Mouse (Mus musculus) layer of hippocampus, postnatal 14 days (tissue): ENCODE data around the gene Fbxw7. TPM values are rescaled to one million over a fixed set of nuclear protein-coding genes. Genes with fewer than 3 reads are reported as not detected.

Experiments used
- DNase-seq, 2 experiments: peaks; one replicate each; pipeline ENCODE4 v3.0.0; 2021 to 2022; ENCODE audit warnings: low spot score in 2 of 2, mixed read lengths in 1 of 2
- long read RNA-seq, 2 experiments: library from polyadenylated mRNA; stranded (forward); transcript quantifications; one replicate each; pipeline ENCODE4 v2.0.0; 2021
- total RNA-seq, 2 experiments: library from RNA; stranded (reverse); gene quantifications; 2 replicates each; pipeline ENCODE4 v1.2.3; 2021

The Fbxw7 gene
- total RNA-seq = 100 to 1,000 TPM; 119 to 135 TPM
- long read RNA-seq, experiment 1, full-length matches to known transcripts = 36 of 58 reads
- long read RNA-seq, experiment 1, partial matches to known transcripts = 15 of 58 reads
- long read RNA-seq, experiment 1, other reads (novel, unspliced or antisense) = 7 of 58 reads
- long read RNA-seq, experiment 2, full-length matches to known transcripts = 35 of 59 reads
- long read RNA-seq, experiment 2, partial matches to known transcripts = 5 of 59 reads
- long read RNA-seq, experiment 2, other reads (novel, unspliced or antisense) = 19 of 59 reads

DNA sequence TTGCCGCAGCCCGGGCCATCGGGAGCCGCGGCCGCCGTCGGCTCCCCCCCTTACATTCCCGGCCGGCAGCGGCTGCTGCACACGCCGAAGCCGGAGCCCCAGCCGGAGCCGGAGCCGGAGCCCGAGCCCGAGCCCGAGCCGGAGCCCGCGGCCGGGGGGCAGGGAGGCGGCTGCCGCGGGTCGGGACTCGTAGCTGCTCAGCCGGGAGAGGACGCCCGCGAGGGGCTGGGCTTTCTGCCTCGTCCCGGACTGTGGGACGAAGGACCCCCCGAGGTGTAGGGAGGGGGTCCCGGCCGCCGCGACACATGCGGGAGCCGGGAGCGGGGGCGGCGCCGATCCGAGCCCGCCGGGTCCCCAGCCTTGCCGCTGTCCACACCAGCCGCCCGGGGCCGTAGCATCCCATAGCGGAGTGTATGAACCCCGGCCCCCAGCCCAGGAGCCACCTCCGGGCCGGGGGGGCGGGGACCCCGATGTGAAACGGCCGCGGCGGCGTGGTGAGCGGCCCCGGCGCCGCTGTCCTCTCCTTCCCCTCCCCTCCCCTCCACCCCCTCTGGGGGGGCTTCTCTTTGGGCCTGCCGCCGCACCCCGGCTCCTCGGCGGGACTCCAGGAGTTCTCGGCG, at the start of gene Fbxw7:
Gene Fbxw7 (plus strand): TSS at position 507 of the 620 bp plus-strand sequence.
- no peak for DNase-seq

- no peak for DNase-seq
Measured at GRCm38 (mm10) chr3:84768940-84769339, 46.1 kb upstream of the Fbxw7 start.

- no peak for DNase-seq
Measured at GRCm38 (mm10) chr3:84769411-84769810, 45.7 kb upstream of the Fbxw7 start.

GRCm38 (mm10) chr3:84770518-84770917, 44.5 kb upstream of the Fbxw7 start:
- no peak for DNase-seq

- DNase-seq = no peak
Measured at GRCm38 (mm10) chr3:84771980-84772379, 43.1 kb upstream of the Fbxw7 start.

- DNase-seq = no peak
Measured at GRCm38 (mm10) chr3:84774246-84775066, 40.6 kb upstream of the Fbxw7 start.

- DNase-seq = no peak
Measured at GRCm38 (mm10) chr3:84775067-84775423, 40.0 kb upstream of the Fbxw7 start.

GRCm38 (mm10) chr3:84775577-84775976, 39.5 kb upstream of the Fbxw7 start:
- no peak for DNase-seq

GRCm38 (mm10) chr3:84776084-84776483, 39.0 kb upstream of the Fbxw7 start:
- no peak for DNase-seq

DNA sequence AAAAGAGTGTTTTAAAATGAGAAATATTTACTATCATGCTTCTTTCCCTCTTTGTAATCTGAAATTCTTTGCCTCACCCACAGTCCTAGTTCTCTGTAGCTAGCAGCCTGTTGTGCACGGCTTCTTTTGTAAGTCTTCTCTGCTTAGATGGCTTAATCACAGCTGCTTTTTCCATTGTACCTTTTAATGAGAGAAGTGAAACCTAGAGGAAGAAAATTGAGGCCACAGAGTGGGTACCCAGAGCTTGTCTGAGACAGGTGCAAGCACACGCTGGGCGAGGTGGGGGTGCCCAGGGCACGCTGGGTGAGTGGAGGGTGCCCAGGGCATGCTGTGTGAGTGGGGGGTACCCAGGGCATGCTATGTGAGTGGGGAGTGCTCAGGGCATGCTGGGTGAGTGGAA, 27.2 kb upstream of the Fbxw7 start:
- no peak for DNase-seq

DNA sequence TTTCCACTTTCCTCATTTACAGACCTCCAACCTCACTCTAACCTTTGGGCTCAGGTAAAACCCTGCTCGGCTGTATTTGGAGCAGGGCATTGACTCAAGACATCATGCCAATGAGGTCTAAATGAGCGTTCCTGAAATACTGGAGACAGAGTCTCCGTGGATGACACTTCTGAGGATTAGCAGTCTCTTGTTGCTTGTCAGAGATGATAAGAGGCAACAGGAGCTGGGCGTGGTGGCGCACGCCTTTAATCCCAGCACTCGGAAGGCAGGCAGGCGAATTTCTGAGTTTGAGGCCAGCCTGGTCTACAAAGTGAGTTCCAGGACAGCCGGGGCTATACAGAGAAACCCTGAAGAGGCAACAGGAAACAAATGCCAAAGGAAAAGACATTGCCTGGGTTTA, 11.0 kb upstream of the Fbxw7 start:
- DNase-seq = no peak

DNA sequence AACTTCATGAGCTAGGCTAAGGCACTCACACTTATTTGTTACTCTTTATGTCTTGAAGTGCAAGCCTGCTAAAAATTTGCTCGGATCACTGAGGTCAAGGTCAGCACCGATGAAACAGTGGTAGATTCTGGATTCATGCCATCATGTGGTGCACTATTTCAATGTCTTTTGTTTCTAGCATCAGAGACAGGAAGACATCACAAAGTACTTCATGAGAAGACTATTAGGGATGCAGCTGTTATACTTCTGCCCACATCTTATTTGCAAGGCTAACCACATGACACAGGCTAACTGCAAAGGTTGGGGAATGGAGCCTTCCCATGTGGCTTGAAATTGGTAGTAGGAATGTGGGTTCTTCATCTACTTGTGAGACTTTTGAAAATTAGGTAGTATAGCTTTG, 8.9 kb upstream of the Fbxw7 start:
- no peak for DNase-seq

DNA sequence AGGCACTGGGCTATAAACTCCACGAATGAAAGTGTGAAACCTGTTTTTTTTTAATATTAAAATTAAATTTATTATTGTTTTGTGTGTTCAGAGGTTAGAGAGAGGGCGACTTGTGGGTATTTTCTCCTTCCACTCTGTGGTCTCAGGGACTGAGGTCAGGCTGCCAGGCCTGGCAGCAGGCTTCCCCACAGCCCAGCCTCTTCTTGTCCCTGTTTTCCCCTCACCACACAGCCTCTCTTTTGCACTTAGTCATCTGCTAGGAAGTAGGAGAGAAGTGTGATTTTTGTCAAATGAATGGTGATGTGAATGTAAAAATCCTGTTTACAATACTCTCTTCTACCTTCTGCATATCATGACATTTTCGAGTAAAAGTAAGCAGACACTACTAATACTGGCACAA, 7.2 kb upstream of the Fbxw7 start:
- no peak for DNase-seq

DNA sequence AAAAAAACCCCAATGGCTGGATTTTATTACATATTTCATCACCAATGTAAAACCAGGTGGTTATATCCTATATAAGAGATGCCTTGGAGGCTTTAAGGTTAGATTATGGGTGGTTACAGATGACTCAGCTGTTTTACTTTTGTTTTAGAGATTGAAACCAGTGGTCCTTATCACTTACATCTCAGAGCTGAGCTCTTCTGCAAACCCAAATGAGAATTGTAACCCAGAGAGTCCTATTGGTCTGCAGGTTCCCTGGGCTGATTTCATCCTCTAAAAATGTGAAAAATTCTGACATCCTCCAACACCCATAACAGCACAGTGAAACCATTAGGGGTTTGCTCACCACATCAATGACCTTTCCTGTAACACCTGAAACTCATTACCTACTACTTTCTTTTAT, 6.2 kb upstream of the Fbxw7 start:
- no peak for DNase-seq

DNA sequence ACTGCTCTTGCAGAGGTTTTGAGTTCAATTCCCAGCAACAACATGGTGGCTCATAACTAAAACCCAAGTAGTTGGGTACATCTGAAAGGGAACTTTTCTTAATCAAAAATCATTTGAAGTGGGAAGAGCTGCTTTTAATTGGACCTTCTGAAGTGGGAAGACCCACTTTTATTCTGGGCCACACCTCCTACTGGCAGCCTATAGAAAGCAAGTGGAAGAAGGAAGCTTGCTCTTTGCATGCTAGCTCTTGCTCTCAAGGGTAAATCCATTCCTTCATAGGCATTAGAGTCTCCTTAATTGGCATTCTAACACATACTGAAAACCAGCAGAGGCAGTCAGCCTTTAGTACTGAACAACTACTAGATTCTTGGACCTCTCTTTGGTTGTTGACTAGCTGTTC, 4.3 kb upstream of the Fbxw7 start:
- DNase-seq = no peak

GRCm38 (mm10) chr3:84813436-84814156, 1.5 kb upstream of the Fbxw7 start:
- no peak for DNase-seq

DNA sequence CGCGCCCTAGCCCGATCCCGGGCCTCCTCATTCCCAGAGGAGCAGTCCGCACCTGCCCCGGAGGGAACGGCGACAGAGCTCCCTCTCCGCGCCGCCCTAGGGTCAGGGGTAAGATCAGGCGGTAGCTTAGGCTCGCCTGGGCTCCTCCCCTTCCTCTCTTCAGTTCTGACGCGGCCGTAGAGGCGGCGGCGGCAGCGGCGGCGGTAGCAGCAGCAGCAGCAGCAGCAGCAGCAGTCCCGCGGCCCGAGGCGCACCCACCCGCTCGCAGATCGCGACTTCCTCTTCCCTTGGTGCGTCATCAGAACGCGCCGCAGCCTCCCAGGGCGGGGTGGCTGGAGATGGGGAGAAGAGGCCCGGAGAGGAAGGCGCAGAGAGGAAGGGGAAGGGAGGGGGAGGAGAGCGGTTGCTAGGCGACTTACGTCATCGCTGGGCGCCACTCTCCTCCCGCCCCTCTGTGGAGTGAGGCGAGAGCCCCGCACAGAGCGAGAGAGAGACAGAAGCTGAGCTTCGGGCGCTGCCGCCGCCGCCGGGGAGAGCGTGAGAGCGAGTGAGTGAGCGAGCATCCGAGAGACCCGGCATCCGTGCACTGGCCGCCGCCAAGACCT, 809 bp upstream of the Fbxw7 start:
- DNase-seq = peak; percentile 99 to 100

DNA sequence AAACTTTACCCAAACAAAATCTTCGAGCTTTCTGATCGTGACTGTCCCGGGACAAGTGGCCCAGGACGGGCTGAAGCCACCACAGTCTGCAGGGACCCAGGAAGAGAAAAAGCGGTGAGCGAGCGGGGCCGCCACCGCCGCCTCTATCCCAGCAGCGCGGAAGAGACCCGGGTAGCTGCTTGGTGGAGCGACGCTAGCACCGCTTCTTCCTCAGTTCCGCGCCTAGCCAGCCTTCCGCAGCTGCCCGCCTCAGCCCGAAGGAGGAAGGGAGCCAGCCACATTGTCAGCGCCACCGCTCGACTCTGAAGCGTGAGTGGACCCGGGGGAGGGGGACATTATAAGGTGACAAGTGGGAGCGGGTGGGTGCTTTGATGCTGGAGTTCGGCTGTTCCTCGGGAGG, 393 bp downstream of the Fbxw7 start:
- peak; percentile 28 to 32 for DNase-seq

GRCm38 (mm10) chr3:84816951-84817350, 1.9 kb downstream of the Fbxw7 start:
- no peak for DNase-seq

DNA sequence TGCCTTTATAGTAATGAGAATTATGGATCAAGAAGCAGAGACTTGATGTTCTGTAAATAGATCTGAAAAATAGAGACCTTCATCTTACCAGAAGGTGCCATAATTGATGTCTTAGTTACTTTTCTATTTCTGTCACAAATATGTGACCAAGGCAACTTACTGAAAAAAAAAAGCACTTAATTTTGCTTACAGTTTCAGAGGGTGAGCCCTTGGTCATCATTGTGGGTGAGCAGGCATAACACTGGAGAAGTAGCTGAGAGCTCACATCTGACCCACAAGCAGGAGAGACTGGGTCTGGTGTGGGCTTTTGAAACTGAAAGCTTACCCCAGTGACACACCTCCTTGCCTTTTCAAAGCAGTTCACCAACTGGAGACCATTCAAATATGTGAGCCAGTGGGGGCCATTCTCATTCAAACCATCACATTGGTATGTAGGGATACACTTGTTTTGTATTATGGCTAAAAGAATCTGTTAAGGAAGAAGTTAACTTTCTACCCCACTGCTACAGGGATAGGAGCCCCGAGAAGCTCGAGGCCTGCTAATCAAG, 5.7 kb downstream of the Fbxw7 start:
- no peak for DNase-seq

- DNase-seq = no peak
Measured at GRCm38 (mm10) chr3:84825990-84826389, 10.9 kb downstream of the Fbxw7 start.
